Mouse (Mus musculus) liver, embryonic 12.5 days (tissue): Measurements from ENCODE around the gene Slc16a9. TPM values are rescaled to one million over a fixed set of nuclear protein-coding genes. Genes with fewer than 3 reads are reported as not detected.
A peak's percentile ranks its signal among the peaks of the same experiment; 100 is the strongest.

Experiments used
- ATAC-seq: fragments of 200-750 bp; cut with Nextera tagmentation; 2 replicates; pipeline ENCODE4 v1.8.0; 2017; ENCODE audit warnings: moderate number of reproducible peaks, mild to moderate bottlenecking, moderate library complexity
- H3K27ac ChIP-seq: fragments of 300-500 bp; sonication (generic); 2 replicates; pipeline ENCODE4 v1.5.1; 2016; ENCODE audit warnings: mild to moderate bottlenecking
- H3K27me3 ChIP-seq: fragments of 300-500 bp; sonication (generic); replicated peaks from 2 replicates; pipeline ENCODE4 v1.6.1; 2016; ENCODE audit warnings: mild to moderate bottlenecking, moderate library complexity
- H3K36me3 ChIP-seq: fragments of 300-500 bp; sonication (generic); 2 replicates; pipeline ENCODE4 v1.6.1; 2016; ENCODE audit warnings: mild to moderate bottlenecking, moderate library complexity
- H3K4me1 ChIP-seq: fragments of 300-500 bp; sonication (generic); 2 replicates; pipeline ENCODE4 v1.6.1; 2016
- H3K4me2 ChIP-seq: fragments of 300-500 bp; sonication (generic); 2 replicates; pipeline ENCODE4 v1.6.1; 2016; ENCODE audit warnings: mild to moderate bottlenecking, moderate library complexity
- H3K4me3 ChIP-seq: fragments of 300-500 bp; sonication (generic); 2 replicates; pipeline ENCODE4 v1.5.1; 2016; ENCODE audit warnings: mild to moderate bottlenecking, moderate library complexity
- H3K9ac ChIP-seq: fragments of 300-500 bp; sonication (generic); 2 replicates; pipeline ENCODE4 v1.6.1; 2016; ENCODE audit warnings: mild to moderate bottlenecking, moderate library complexity
- H3K9me3 ChIP-seq: fragments of 300-500 bp; sonication (generic); replicated peaks from 2 replicates; pipeline ENCODE4 v1.6.1; 2016; ENCODE audit warnings: mild to moderate bottlenecking, moderate library complexity
- WGBS: fragments of 180-500 bp; shearing (Covaris S2); methylation state at CpG from one replicate; pipeline ENCODE4 v1.1.7; 2016; ENCODE audit not compliant: insufficient replicate concordance; 5-methylcytosine and 5-hydroxymethylcytosine counted together
- polyA plus RNA-seq: library from polyadenylated mRNA; unstranded; fragments of >200 nt; fragmentation: Nextera tagmentation; extraction: Ambion mirVana; gene quantifications from 2 replicates; pipeline ENCODE4 v1.2.1, GENCODE M21; 2016

The Slc16a9 gene
- polyA plus RNA-seq, result 0.37 and 0.52 TPM in 2 replicates

DNA sequence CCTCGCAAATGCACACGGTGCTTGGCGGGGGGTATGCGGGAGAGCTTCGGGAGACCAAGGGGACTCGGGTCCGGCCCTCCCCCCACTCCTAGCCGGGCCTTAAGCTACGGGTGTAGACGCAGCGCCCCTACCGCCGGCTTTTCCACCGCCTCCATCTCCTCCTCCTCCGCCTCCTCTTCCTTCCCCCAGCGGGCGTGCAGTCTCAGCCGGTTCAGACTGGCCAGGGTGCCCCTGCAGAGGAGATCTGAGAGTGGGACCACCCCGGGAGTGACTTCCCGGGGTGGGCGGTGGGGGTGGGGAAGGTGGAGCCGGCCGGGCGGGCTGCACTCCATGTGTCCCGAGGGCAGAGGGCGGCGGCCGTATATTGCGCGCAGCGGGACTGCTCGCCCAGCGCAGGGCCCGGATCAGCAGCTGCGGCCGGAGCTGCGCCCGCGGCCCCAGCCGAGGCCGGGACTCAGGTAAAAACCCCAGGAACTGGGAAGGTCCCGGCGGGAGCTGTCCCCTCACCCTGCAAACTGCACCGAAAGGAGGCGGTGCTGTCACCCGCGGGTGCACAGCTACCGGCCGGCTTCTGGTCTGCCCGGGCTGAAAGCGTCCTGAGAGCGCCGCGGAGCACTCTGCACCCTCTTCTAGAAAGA, at the start of gene Slc16a9:
Slc16a9 (plus strand) TSS at position 180 of the 638 bp plus-strand sequence.
- WGBS, result under 1% methylated on average over 54 of the region's 54 CpGs
- Histone ChIP-seq H3K4me2 (peak within 1 kb of the TSS; percentile 66), H3K9me3 (no peaks in the 10 kb centered on the region), H3K36me3 (no peaks in the 10 kb centered on the region), H3K4me3 (peak within 1 kb of the TSS; percentile 54), H3K9ac (peak within 1 kb of the TSS; percentile 53), H3K27ac (no peak within 1 kb of the TSS), H3K4me1 (0 out of 2 replicates have a peak, but pooled peaks cover 11% of the 10 kb centered on the region), H3K27me3 (peaks cover 62% of the 10 kb centered on the region)
- peak; percentile 67 for ATAC-seq

DNA sequence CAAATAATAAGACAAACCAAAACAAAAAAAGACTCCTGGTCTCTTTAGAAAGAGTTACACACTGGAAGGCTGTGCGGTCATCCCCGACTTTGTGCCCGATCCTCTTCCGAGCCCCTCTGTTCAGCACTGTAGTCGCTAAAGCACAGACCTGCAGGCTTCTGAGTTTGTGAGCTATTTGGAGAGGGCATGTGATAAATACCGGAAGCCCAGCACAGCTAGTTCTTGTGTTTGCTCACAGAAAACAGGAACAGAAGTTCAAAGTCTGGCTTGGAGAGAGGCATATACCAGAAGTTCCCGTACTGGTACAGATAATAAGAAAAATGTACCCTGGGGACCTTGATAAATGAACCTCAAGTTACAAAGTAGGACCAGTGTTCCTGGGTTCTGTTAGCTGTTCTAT, 49.6 kb upstream of the Slc16a9 start:
- ATAC-seq, result peak; percentile 62; the same call in 1 of the 2 replicates
- WGBS, result 51% methylated on average over 7 of the region's 7 CpGs
- H3K27ac ChIP-seq, result peak overlapping the region; percentile 62
- peaks cover 14% of the 10 kb centered on the region for H3K4me1 ChIP-seq
- H3K4me3 ChIP-seq, result no peak overlapping the region
- H3K36me3 ChIP-seq, result peaks cover 34% of the 10 kb centered on the region
- H3K4me2 ChIP-seq, result no peak overlapping the region
- no peak overlapping the region for H3K9ac ChIP-seq
- H3K9me3 ChIP-seq, result no peaks in the 10 kb centered on the region
- no peaks in the 10 kb centered on the region for H3K27me3 ChIP-seq

DNA sequence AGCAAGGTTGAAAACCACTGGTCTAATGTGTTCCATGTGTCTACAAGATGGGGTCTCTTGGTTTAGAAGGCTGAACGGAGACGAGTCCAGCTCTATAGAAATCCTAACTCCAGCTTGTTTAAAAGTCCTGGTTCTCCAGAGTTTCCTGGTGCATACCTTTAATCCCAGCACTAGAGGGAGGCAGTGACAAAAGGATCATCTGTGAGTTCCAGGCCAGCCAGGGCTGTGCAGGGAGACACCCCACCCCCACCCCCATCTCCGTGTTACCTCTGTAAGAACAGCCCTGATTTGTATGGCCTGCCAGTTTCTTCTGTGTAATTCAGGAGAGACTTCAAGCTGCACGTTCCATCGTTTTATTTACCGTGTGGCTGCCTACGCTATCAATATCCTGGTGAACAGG, 49.1 kb upstream of the Slc16a9 start:
- ATAC-seq, result peak; percentile 37; the same call in 1 of the 2 replicates
- Histone ChIP-seq H3K36me3 (peaks cover 30% of the 10 kb centered on the region), H3K9me3 (no peaks in the 10 kb centered on the region), H3K27ac (peak overlapping the region; percentile 62; the same call in 1 of the 2 replicates), H3K4me1 (peaks cover 14% of the 10 kb centered on the region), H3K4me2 (no peak overlapping the region), H3K9ac (no peak overlapping the region), H3K27me3 (no peaks in the 10 kb centered on the region), H3K4me3 (no peak overlapping the region)
- WGBS, result 47% methylated on average over 7 of the region's 7 CpGs

DNA sequence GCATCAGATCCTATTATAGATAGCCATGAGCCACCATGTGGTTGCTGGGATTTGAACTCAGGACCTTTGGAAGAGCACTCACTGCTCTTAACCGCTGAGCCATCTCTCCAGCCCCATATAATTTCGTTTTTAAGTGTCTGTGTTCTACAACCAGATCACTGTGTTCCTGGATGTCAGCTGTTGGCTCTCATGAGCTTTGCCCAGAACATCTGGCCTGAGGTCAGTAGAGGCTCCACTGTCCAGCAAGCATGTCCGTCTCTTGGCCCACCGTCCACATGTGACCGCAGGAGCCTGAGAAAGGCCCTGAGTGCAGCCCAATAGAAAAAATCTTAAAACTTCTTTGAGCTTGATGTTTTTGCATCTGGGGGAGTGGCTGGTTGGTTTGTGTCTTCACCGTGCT, 48.2 kb upstream of the Slc16a9 start:
- H3K4me2 ChIP-seq, result no peak overlapping the region
- H3K27ac ChIP-seq, result no peak overlapping the region
- peaks cover 14% of the 10 kb centered on the region for H3K4me1 ChIP-seq
- no peak overlapping the region for H3K4me3 ChIP-seq
- H3K9me3 ChIP-seq, result no peaks in the 10 kb centered on the region
- 77% methylated on average over 6 of the region's 6 CpGs for WGBS
- H3K9ac ChIP-seq, result no peak overlapping the region
- no peak for ATAC-seq
- peaks cover 22% of the 10 kb centered on the region for H3K36me3 ChIP-seq
- no peaks in the 10 kb centered on the region for H3K27me3 ChIP-seq

DNA sequence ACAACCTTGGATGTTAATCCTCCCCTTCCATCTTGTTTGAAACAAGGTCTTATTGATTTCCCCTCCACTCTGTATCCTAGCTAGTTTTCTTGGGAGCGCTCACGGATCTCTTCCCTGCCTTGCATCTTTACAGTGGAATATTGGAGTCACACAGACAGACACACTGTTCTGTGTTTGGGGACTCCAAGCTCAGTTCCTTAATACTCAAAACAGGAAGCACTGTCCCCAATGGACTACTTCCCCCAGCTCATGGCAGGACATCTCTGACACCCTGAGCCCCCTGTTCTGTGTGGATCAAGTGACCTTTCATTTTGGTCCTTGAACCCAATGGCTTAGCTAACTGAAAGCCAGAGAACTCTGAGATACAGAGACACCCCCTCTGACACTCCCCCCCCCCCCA, 47.3 kb upstream of the Slc16a9 start:
- Histone ChIP-seq H3K4me2 (no peak overlapping the region), H3K9me3 (no peaks in the 10 kb centered on the region), H3K27me3 (no peaks in the 10 kb centered on the region), H3K9ac (no peak overlapping the region), H3K4me3 (no peak overlapping the region), H3K27ac (no peak overlapping the region), H3K4me1 (peaks cover 14% of the 10 kb centered on the region), H3K36me3 (peaks cover 14% of the 10 kb centered on the region)
- WGBS, result 75% methylated on average over 2 of the region's 2 CpGs
- no peak for ATAC-seq

DNA sequence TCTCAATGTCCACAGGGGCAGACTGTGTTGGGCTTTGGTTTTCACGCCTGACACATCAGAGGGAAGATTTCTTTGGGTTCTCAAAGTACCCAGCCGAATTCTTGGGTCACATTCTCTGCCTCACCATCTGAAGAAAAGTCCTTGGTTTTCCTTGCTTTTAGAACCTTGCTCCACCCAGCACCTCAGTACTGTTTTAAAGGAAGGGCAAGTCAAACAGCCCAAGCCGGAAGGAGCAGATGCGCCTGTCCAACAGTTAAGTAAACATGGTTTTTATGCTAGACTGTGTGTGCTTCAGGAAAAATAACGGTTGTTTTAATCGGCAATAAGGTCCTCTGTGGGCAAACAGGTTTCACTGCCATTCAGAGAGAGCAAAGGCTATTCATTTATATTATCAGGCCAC, 46.9 kb upstream of the Slc16a9 start:
- Histone ChIP-seq H3K4me2 (no peak overlapping the region), H3K9ac (no peak overlapping the region), H3K4me1 (peaks cover 14% of the 10 kb centered on the region), H3K36me3 (0 out of 2 replicates have a peak, but pooled peaks cover 10% of the 10 kb centered on the region), H3K27me3 (no peaks in the 10 kb centered on the region), H3K4me3 (no peak overlapping the region), H3K9me3 (no peaks in the 10 kb centered on the region), H3K27ac (no peak overlapping the region)
- ATAC-seq, result no peak
- WGBS, result 75% methylated on average over 6 of the region's 6 CpGs

DNA sequence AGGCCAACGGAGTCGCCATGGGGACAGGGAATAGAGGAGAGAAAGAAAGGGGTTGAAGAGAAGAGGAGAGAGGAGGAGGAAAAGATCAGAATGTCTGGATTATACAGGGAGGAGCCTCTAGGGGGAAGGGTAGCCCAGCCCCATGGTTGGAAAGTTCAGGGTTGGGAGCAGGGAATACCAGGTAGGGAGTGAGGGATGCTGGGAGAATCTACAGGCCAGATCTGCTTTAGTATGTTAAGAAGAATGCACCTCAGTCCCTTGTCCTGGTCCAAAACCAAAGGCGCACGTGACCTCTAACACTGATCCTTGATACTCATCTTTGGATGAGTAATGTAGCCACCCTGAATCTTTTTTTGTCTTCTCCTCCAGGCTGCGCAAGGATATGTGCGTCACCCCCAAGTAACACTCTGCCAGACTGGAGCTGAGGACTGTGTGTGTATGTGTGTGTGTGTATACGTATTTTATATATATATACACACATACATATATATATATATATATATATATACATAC, 45.9 kb upstream of the Slc16a9 start:
- no peak overlapping the region for H3K9ac ChIP-seq
- 0 out of 2 replicates have a peak, but pooled peaks cover 1% of the 10 kb centered on the region for H3K36me3 ChIP-seq
- no peak overlapping the region for H3K27ac ChIP-seq
- no peak overlapping the region for H3K4me2 ChIP-seq
- H3K27me3 ChIP-seq, result no peaks in the 10 kb centered on the region
- no peak for ATAC-seq
- H3K9me3 ChIP-seq, result no peaks in the 10 kb centered on the region
- no peak overlapping the region for H3K4me3 ChIP-seq
- 81% methylated on average over 7 of the region's 7 CpGs for WGBS
- H3K4me1 ChIP-seq, result peaks cover 14% of the 10 kb centered on the region

DNA sequence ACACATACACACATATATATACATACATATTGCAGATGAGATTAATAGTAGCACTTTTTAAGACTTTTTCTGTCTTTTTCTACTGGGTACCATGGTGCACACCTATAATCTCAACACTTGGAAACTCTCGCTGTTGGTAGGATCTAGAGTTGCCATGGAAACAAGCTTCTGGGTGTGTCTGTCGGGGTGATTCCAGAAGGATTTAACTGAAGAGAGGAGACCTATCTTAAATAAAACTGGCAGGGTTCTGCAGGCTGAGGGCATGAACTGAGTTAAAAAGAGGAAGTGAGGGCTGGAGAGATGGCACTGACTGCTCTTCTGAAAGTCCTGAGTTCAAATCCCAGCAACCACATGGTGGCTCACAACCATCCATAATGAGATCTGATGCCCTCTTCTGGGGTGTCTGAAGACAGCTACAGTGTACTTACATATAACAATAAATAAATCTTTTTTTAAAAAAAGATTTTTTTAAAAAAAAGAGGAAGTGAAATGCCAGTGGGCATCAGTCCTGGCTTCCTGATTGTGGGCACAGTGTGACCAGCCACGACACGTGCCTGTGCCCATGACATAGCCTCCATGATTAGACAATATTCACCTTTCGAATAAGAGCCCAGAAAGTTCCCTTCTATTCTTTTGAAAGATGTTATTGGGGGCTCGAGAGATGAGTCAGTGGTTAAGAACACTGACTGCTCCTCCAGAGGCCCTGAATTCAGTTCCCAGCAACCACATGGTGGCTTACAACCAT, 45.3 kb upstream of the Slc16a9 start:
- Histone ChIP-seq H3K27me3 (no peaks in the 10 kb centered on the region), H3K4me3 (no peak overlapping the region), H3K27ac (no peak overlapping the region), H3K4me2 (no peak overlapping the region), H3K9ac (no peak overlapping the region), H3K4me1 (peaks cover 16% of the 10 kb centered on the region), H3K36me3 (no peaks in the 10 kb centered on the region), H3K9me3 (no peaks in the 10 kb centered on the region)
- ATAC-seq, result no peak
- 63% methylated on average over 6 of the region's 6 CpGs for WGBS

DNA sequence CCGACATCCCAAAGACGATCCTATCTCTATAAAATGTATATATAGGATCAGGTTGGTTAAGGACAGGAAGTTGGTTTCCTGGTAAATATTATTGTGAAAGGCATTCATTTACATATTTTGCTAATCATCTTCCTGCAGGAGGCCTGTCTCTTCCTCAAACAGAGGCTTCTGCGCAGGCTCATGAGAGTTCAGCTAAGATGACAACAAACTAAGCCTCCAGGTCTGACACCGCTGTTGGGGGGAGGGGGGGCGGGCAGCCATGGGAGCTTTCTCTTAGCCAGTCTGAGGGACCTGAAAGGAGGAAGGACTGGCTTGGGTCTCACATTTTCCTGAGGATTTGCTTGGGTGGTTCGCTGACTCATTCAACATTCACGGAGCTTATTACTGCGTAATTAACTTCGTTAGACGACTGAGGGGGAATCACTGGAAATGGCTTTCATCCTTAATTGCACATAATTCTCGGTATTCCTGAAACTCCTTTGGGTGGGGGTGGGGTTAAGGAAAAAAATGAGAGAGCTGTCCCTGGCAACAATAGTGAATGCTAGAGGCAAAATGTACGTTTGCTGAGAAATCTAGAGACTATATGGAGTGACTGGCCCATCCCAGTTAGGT, 43.9 kb upstream of the Slc16a9 start:
- Histone ChIP-seq H3K36me3 (no peaks in the 10 kb centered on the region), H3K4me1 (0 out of 2 replicates have a peak, but pooled peaks cover 9% of the 10 kb centered on the region), H3K4me2 (no peak overlapping the region), H3K4me3 (no peak overlapping the region), H3K27ac (no peak overlapping the region), H3K9ac (no peak overlapping the region), H3K9me3 (no peaks in the 10 kb centered on the region), H3K27me3 (no peaks in the 10 kb centered on the region)
- 43% methylated on average over 12 of the region's 12 CpGs for WGBS
- ATAC-seq, result no peak

DNA sequence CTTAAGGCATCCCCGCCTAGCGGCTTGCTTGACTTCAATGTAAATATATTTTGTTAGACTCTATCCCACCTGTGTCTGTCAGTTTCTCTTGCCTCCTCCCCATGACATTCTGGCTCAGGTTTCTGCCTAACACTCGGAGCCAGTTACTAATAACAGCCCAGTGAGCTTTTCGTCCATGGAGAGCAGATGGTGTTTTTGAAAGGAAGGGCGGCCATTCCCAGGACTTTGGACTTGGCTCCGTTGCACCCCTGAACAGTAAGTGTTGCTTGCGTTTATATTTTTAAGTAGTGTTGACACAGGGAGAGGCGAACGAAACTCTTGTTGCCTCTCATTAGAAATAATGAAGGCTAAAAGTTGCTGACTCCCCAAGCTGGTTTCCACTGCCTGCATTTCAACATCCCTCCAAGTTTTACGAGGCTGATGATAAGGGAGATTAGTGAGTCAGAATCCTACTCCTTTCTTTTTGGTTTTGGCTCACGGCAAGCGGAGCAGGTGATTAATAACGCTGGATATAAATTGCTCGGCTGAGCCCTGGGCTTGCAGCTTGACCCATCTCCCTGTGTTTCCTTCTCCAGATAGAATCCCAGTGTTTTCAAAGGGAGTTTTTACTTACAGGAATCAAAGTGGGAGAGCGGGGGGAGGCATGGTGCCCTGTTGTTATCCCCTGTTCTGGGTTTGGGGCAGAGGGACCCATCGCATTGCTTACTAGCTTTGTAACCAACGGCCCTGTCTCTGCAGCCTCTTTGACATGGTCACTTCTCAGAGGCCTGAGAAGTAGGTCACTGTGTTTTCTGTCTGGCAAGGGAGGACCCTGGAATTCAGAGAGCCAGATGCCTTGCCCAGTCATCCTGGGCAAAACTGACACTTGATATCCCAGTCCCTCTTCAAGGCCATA, 40.1 kb upstream of the Slc16a9 start, which contains the start of gene Mrln:
Mrln (plus strand) TSS at position 160 of the 895 bp plus-strand sequence.
- no peak within 1 kb of the TSS for H3K4me2 ChIP-seq

DNA sequence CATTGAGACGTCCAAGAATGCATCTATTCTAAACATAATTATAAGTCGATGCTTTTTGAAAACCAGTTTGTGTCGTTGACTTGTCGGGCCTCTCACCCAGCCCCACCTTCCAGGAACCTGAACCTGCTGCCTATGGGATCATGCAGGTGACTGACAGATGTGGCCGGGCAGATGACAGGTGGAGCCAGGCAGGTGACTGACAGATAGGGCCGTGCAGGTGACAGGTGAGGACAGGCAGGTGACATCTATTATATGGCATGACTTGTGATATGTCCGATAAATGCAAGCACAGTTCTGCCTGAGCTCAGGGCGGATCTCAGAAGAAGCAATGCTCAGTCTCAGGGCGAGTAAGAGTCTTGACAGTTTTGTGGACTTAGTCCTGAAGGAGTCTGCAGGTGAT, 33.6 kb upstream of the Slc16a9 start:
- Histone ChIP-seq H3K4me1 (no peaks in the 10 kb centered on the region), H3K27me3 (no peaks in the 10 kb centered on the region), H3K36me3 (no peaks in the 10 kb centered on the region), H3K9me3 (no peaks in the 10 kb centered on the region), H3K27ac (no peak overlapping the region), H3K4me3 (no peak overlapping the region), H3K9ac (no peak overlapping the region), H3K4me2 (no peak overlapping the region)
- 66% methylated on average over 9 of the region's 9 CpGs for WGBS
- ATAC-seq, result no peak

More for the DNA sequence above, 40.1 kb upstream of the Slc16a9 start, which contains the start of gene Mrln:
- Histone ChIP-seq H3K27ac (no peak within 1 kb of the TSS), H3K9ac (no peak within 1 kb of the TSS), H3K4me3 (no peak within 1 kb of the TSS), H3K27me3 (no peaks in the 10 kb centered on the region), H3K4me1 (0 out of 2 replicates have a peak, but pooled peaks cover 7% of the 10 kb centered on the region), H3K9me3 (no peaks in the 10 kb centered on the region), H3K36me3 (no peaks in the 10 kb centered on the region)
- no peak for ATAC-seq
- WGBS, result 62% methylated on average over 17 of the region's 17 CpGs
